Mouse (Mus musculus): ENCODE measurements around the gene Shoc2.

DNA sequence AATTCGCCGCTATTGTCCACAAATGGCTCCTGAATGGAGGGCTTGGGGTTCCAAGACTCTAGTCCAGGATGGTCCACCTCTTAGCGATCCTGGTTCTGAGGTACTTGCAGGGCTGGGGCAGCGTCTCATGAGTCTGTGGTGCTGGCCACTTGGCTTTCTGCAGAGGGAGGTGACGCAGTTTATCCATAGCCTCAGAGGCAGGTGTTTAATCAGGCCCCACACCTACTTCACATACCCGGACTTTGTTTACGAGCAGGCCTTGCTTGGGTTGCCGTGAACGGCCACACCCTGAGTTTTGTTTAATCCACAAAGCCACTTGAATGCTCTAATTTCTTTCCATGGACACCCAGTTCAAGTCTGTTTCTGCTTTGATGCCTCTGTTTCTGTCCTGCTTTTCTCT is 137.2 kb downstream of the Shoc2 start:
- TF ChIP-seq CTCF (IDR thresholded peaks at IDR 0.05; ENCODE audit: insufficient read depth, low read length), result no peak
- no peak for TF ChIP-seq POLR2A (IDR thresholded peaks at IDR 0.05; ENCODE audit: borderline replicate concordance, extremely low read depth, low read depth, low read length)
